Mouse (Mus musculus) layer of hippocampus, adult 9-10 months (tissue): ENCODE measurements around the gene Hoxd11.
A peak's percentile ranks its signal among the peaks of the same experiment; 100 is the strongest.

ENCODE experiments used
- DNase-seq: peaks from one replicate; pipeline ENCODE4 v3.0.0; 2022; ENCODE audit warnings: low spot score

Gene Hoxd11

GRCm38 (mm10) chr2:74695813-74696430 lies 16.6 kb downstream of the Hoxd11 start:
- no peak for DNase-seq

DNA sequence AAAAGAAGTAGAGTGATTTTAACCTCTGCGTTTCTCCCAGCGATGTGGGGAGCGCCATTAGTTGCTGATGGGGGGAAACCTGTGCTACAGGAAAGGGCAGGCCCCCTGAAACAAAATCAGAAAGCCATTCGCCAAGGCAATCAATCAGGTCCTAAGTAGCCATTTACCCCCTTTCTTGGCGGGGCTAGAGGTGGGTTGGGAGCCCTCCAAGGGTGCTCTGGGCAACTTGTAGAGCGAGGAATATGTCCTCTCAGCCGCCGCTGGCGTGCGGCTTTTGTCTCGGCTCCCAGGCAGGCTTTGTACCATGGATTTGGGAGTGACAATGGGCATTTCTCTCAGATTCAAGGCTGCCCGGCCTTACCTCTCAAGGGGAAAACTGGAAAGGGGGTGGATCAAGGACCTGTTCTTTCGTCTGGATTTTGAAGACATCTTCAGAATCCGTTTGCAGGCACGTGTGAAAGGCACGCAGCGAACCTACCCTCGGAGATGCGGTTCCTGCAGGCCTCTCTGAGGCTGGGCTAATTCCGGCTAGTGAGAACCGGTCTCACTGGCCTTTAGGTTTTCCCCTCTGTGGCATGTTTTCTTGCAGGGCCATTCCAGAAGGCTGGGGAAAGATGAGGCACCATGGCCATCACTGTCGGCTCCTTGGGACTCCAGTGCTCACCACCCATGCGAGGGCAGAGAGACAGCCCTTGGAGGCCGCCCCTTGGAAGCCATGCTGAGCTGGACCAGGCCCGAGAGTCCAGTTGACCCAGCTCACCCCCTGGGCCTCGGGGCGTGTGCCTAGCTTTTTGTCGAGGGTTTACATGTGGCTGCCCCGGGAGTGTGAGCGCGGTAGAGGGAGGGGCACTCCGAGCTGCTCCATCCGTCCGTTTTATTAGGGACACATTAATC lies 17.3 kb downstream of the Hoxd11 start:
- no peak for DNase-seq

DNA sequence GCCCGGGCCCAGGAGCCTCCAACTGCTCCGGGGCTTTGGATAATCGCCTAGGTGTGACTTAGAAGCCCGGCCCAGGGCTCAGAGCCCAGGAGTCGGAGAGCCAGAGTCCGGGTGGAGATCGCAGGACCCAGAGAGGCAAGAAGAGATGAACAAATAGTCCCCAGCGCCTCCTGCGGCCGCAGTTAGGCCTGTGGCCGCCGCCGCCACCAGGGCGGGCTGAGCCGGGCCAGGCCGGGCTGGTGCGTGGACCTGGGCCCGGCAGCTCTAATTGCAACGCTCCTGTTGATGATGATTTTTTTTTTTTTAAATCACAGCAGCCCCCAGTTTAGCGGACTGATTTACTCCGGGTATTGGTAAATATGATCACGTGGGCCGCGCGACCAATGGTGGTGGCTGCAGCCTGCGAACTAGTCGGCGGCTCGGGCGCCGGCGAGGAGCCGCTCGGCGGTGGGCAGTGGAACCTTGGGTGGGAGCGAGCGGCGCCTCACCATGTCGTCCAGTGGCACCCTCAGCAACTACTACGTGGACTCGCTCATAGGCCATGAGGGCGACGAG lies 18.3 kb downstream of the Hoxd11 start, which contains the start of gene Hoxd9:
Hoxd9 (plus strand) TSS at position 161 of the 555 bp plus-strand sequence.
- no peak for DNase-seq

DNA sequence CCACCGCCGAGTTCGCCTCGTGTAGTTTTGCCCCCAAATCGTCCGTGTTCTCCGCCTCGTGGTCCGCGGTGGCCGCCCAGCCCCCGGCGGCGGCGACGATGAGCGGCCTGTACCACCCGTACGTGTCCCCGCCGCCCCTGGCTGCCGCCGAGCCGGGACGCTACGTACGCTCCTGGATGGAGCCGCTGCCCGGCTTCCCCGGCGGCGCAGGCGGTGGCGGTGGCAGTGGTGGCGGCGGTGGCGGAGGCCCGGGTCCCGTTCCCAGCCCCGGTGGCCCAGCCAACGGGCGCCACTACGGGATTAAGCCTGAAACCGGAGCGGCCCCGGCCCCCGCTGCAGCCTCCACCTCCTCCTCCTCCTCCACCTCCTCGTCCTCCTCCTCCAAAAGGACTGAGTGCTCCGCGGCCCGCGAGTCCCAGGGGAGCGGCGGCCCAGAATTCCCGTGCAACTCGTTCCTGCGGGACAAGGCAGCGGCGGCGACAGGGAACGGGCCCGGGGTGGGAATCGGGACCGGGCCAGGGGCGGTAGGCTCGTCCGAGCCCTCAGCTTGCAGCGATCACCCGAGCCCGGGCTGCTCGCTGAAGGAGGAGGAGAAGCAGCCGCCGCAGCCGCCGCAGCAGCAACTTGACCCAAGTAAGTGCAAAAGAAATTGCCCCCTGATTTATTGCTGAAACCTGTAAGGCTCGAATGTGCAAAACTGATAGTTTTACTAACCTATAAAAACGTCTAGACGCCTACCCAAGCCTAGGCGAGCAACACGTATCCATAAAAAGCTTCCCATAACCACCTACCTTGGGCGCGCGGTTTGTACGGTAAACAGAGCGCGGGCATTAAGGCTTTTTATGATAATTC lies 19.1 kb downstream of the Hoxd11 start:
- DNase-seq: no peak

DNA sequence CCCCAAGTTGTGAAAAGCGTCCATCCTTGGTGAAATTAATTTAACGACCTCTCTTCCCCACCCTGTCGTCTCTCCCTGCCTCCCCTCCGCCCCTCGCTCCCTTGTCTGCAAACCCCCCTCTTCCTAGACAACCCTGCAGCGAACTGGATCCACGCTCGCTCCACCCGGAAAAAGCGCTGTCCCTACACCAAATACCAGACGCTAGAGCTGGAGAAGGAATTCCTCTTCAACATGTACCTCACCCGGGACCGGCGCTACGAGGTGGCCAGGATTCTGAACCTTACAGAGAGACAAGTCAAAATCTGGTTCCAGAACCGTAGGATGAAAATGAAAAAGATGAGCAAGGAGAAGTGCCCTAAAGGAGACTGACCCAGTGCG lies 19.7 kb downstream of the Hoxd11 start:
- DNase-seq: no peak

GRCm38 (mm10) chr2:74699664-74700545 lies 20.5 kb downstream of the Hoxd11 start:
- no peak for DNase-seq

- DNase-seq: no peak
Observed at GRCm38 (mm10) chr2:74700546-74701112, 21.3 kb downstream of the Hoxd11 start.

- DNase-seq: peak; percentile 29
Observed at GRCm38 (mm10) chr2:74701949-74702819, 22.8 kb downstream of the Hoxd11 start.

GRCm38 (mm10) chr2:74702820-74703219 lies 23.5 kb downstream of the Hoxd11 start:
- DNase-seq: no peak

GRCm38 (mm10) chr2:74703317-74703716 lies 24.0 kb downstream of the Hoxd11 start:
- no peak for DNase-seq

- DNase-seq: no peak
Observed at GRCm38 (mm10) chr2:74703720-74704392, 24.5 kb downstream of the Hoxd11 start.

DNA sequence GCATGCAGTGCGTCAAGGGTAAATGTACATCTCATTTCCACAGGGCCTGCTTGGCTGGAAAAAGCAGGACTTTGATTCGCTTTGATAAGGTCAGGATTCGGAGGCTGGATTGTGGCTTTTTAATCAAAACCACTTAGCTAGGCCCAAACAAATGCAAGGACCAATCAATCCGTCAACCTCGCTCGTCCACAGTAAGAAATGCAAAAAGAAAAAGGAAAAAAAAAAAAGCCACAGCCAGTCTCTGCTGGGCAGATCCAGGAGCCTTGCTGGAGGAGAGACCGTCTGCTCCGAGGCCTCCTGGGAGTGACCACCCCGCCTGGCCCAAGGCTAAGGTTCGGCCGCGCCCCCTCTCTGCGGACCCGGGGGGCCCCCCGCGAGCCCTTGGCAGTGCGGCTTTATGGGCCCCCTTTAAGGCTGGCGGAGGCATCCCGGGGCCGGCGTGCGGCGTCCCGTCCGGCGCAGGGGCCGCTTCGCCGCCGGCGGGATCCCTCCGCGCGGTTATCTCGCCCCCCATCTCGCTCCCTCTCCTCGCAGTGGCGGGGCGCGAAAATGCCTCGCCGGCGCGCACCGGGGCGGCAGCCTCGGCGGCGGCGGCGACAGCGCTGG lies 25.1 kb downstream of the Hoxd11 start, which contains the start of gene Hoxd8:
Hoxd8 (plus strand) TSS at position 223 of the 606 bp plus-strand sequence.
- DNase-seq: no peak

DNA sequence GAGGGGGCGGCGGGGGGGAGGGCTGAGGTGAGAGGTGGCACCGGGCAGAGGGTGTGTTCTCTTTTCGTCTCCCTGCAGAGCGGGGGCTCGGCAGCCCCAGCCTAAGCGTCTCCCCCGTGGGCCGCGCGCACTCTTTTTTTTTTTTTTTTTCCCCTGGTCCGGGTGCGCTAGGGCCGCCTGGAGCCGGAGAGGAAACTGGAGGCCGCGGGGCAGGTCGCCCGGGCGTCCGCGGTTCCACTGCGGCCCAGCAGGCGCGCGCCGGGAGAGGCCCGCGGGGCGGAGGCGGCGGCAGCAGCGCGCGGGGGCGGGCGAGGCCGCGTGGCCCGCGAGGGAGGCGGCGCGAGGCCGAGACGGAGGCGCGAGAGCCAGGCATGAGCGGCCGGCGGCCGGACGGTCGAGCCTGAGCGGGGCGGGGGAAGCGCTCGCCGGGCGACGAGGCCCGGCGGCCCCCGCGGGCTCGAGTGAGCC lies 25.7 kb downstream of the Hoxd11 start:
- DNase-seq: no peak

GRCm38 (mm10) chr2:74705467-74706089 lies 26.2 kb downstream of the Hoxd11 start:
- no peak for DNase-seq

DNA sequence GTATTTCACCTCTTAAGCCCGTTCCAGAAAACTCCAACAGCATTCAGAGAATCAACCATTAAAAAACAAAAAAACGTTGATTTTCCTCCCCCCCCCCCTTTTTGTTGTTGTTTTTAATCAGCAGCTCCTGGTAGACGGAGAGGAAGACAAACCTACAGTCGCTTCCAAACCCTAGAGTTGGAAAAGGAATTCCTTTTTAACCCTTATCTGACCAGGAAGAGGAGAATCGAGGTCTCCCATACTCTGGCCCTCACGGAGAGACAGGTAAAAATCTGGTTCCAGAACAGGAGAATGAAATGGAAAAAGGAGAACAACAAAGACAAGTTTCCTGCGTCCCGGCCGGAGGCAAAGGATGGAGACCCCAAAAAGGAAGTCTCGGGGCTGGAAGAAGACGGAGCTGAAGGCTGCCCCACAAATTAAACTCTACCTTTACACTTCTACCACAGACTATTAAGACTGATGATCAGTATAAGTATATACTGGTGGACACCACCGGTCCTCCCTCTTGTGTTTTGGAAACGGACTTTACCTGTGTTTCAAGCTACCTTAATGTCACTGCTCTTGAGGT lies 27.1 kb downstream of the Hoxd11 start:
- no peak for DNase-seq

- DNase-seq: no peak
Observed at GRCm38 (mm10) chr2:74707599-74707998, 28.2 kb downstream of the Hoxd11 start.

DNA sequence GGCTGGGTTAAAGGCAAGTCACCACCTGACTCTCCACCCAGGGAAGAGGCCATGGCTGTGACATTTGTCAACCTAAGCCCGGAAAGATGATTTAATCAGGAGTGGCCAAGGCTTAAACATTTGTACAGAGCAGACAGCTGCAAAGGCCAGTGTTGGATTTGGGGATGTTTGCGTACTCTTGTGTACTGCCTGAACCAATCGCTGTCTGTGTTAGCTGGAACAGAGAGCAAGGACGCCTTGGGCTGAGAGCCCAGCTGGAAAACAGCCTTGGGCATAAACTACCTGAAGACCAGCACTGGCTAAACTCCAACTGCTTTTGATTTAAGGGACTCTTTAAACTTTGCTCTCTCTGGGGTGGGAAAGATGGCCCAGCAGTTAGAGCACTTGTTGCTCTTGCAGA lies 29.3 kb downstream of the Hoxd11 start:
- no peak for DNase-seq
